Mouse (Mus musculus): ENCODE measurements around the gene Il4i1.

GRCm38 (mm10) chr7:44809466-44809865 is 6.7 kb upstream of the Il4i1 start:
- no peak for TF ChIP-seq POLR2A (IDR thresholded peaks at IDR 0.05; ENCODE audit: extremely low read depth, insufficient read depth, low read length)
- no peak for TF ChIP-seq CTCF (IDR thresholded peaks at IDR 0.05; ENCODE audit: extremely low read depth, insufficient read depth, low read length)
